Mouse (Mus musculus): ENCODE measurements at regions not wholly inside any gene's neighbourhood (a gene's known extent, or its start where the extent isn't known, plus 50 kb on each side); places are given as distances from the start of the nearest gene placed in this dataset.

DNA sequence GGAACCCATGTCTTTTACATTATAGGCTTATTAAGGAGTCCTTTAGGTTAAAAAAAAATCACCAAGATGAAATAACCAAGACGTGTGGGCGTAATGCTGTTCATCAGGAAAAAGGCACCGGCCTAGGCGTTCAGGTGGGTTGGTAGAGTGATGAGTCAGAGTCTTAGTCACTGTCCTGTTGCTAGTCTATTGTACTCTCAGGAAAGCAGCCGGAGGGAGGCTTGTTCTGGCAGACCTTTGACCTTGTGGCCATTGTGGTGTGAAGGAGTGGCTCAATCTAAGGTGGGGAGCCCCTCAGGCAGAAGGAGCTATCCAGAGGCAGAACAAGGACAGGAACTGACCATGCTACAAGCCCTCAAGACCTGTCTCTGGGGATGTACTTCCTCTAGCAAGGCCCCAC is 686.8 kb downstream of the Egfem1 start:
- TF ChIP-seq E2F4 (IDR thresholded peaks at IDR 0.05; ENCODE audit: insufficient read depth), result no peak
- TF ChIP-seq POLR2A (IDR thresholded peaks at IDR 0.05; ENCODE audit: insufficient read length, low read depth), result no peak
- no peak for TF ChIP-seq USF1 (IDR thresholded peaks at IDR 0.05; ENCODE audit: low read depth)
- no peak for TF ChIP-seq CEBPB (IDR thresholded peaks at IDR 0.05; ENCODE audit: insufficient read depth, poor library complexity, severe bottlenecking)
- no peak for TF ChIP-seq TCF3 (IDR thresholded peaks at IDR 0.05; ENCODE audit: insufficient read length, low read depth)
